ENCODE assay signal across 1 mouse cellular context in genomic region chr8:105455218-105455617, GRCm38 (mm10).
A peak's percentile ranks its signal among the peaks of the same experiment; 100 is the strongest.
TF ChIP-seq lines count a peak whose summit lies in the region.

No protein-coding gene starts in this region.

TF ChIP-seq in MEL, 35 proteins besides CTCF, POLR2A, EP300 and RAD21 (continued from another document):
- TF ChIP-seq GATA1 (IDR thresholded peaks at IDR 0.05; ENCODE audit: low read depth, low read length), result 0 out of 2 replicates have a peak, but pooled peaks have one; percentile 18
- TF ChIP-seq USF1 (IDR thresholded peaks at IDR 0.05; ENCODE audit: low read depth, low read length), result peak; percentile 47; the same call in 1 of the 2 replicates
- TF ChIP-seq HCFC1 (IDR thresholded peaks at IDR 0.05; ENCODE audit: low read depth, low read length), result 0 out of 2 replicates have a peak, but pooled peaks have one; percentile 39
- peak; percentile 80 for TF ChIP-seq SIN3A (IDR thresholded peaks at IDR 0.05; ENCODE audit: low read length)
- 0 out of 2 replicates have a peak, but pooled peaks have one; percentile 70 for TF ChIP-seq UBTF (IDR thresholded peaks at IDR 0.05; ENCODE audit: borderline replicate concordance, insufficient read depth, low read depth, low read length)
- no peak for TF ChIP-seq ZMIZ1 (IDR thresholded peaks at IDR 0.05; ENCODE audit: low read depth, low read length)
- peak; percentile 13; the same call in 1 of the 2 replicates for TF ChIP-seq MYB (IDR thresholded peaks at IDR 0.05; ENCODE audit: low read depth, low read length)
- peak; percentile 61; the same call in 1 of the 2 replicates for TF ChIP-seq ZC3H11A (IDR thresholded peaks at IDR 0.05; ENCODE audit: low read depth, low read length)
- TF ChIP-seq ETS1 (IDR thresholded peaks at IDR 0.05; ENCODE audit: low read depth, low read length), result peak; percentile 89
